Mouse (Mus musculus): Measurements from ENCODE around the gene Dnaja3.

DNA sequence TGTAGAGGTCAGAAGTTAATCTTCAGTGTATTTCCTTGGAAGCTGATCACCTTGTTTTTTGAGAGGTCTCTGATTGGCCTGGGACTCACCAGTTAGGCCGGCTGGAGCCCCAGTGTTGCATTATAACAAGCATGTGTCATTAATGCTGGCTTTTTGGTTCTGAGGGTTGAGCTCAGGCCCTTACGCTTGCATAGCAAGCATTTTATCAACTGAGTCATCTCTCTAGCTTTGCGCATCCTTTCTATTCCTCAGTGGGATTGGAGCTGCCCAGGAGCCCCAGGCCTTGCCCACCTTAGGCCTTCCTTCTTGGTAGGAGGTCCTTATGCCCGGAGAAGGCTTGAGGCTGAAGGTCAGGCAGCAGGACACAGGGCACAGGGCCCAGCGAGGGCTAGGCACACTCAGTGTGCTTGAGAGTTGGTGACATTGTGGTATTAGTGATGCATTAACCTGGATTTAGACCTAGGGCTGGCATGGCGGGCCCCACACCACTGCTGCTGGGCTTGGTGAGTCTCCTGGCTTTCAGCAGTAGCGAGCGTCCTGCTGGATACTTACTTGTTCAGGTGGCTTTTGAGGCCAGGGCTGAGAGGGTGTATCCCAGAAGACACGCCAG, 39.0 kb upstream of the Dnaja3 start:
- no peak for TF ChIP-seq POLR2A (IDR thresholded peaks at IDR 0.05; ENCODE audit: borderline replicate concordance, low read depth, low read length)
- no peak for TF ChIP-seq CTCF (IDR thresholded peaks at IDR 0.05; ENCODE audit: low read depth, low read length)
